ENCODE assay signal across 28 mouse cellular contexts in the genomic region with DNA sequence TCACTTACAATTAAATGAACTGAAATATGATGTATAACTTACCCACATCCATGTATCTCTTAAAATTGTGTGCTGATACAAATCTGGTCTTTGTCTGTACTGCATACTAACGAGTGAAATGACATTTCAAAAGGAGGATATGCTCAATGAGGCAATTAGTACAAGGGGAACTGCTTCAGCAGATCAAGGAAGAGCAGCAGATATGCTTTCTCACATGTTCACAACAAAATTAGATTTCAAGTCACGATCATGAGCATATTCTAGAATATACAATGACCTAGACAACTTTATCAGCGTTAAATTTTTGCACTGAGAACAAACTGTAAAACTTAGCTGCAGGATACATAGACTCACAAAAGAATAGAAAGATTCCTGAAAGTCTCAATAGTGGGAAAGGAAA. TPM values are rescaled to one million over a fixed set of nuclear protein-coding genes. Genes with fewer than 3 reads are reported as not detected.
DNase-seq lines count a peak whose midpoint lies in the region; ATAC-seq lines count a peak whose summit lies in the region.
"Had no signal": no experiment of that assay in that cellular context is flagged by ENCODE, and none has a peak within 500 bp of the region (broad histone marks: within the 10 kb centered on the region; RNA-seq: fewer than 3 reads in every experiment).

A gene (minus strand): TSS at position 101 of the 400 bp plus-strand sequence.

- H3K4me3 ChIP-seq in forebrain, embryonic 14.5 days (ENCODE audit: low read depth, low read length) = no peak within 1 kb of the TSS
- no peak within 1 kb of the TSS for H3K4me3 ChIP-seq in forebrain, embryonic 12.5 days (replicated peaks)
- H3K4me3 ChIP-seq in midbrain, embryonic 16.5 days (ENCODE audit: low read depth, low read length) = no peak within 1 kb of the TSS
- H3K4me3 ChIP-seq in midbrain, embryonic 15.5 days = no peak within 1 kb of the TSS
- H3K4me3 ChIP-seq: embryonic facial prominence, embryonic 13.5 days; embryonic facial prominence, embryonic 15.5 days; erythroblast, embryonic 14.5 days; forebrain, embryonic 10.5 days; forebrain, embryonic 13.5 days had no signal

- no peaks in the 10 kb centered on the region for H3K4me1 ChIP-seq in forebrain, embryonic 14.5 days (ENCODE audit: control insufficient read depth, insufficient read depth, low read length)
- H3K4me1 ChIP-seq in forebrain, embryonic 12.5 days = no peaks in the 10 kb centered on the region
- no peaks in the 10 kb centered on the region for H3K4me1 ChIP-seq in midbrain, embryonic 16.5 days (ENCODE audit: control insufficient read depth, insufficient read depth, low read length)
- no peaks in the 10 kb centered on the region for H3K4me1 ChIP-seq in midbrain, embryonic 15.5 days
- H3K4me1 ChIP-seq: embryonic facial prominence, embryonic 13.5 days; embryonic facial prominence, embryonic 15.5 days; forebrain, embryonic 10.5 days; forebrain, embryonic 13.5 days had no signal

- 62% methylated on average over 3 of the region's 3 CpGs for WGBS in forebrain, embryonic 14.5 days
- 66% methylated on average over 3 of the region's 3 CpGs for WGBS in forebrain, embryonic 12.5 days
- 60% methylated on average over 3 of the region's 3 CpGs for WGBS in midbrain, embryonic 16.5 days
- WGBS in midbrain, embryonic 15.5 days = 65% methylated on average over 3 of the region's 3 CpGs

- DNase-seq in forebrain, embryonic 14.5 days (ENCODE audit: low spot score) = peak; percentile 4
- no peak for DNase-seq in spleen, postnatal 36 days (ENCODE audit: low spot score in 2 of 2)
- DNase-seq: adrenal gland, adult 8-10 months; adrenal gland, postnatal 14 days; adrenal gland, postnatal 36 days; B cell, adult 2 months; cerebellum, adult 11 months; cerebellum, adult 18-20 months; cerebellum, adult 8-10 months; cerebellum, adult 9-11 months; cerebellum, postnatal 14 days; cerebellum, postnatal 36 days; embryo, embryonic 11 days had no signal

- no peaks in the 10 kb centered on the region for H3K36me3 ChIP-seq in forebrain, embryonic 14.5 days (ENCODE audit: control insufficient read depth, insufficient read depth, low read length)
- H3K36me3 ChIP-seq in forebrain, embryonic 12.5 days (replicated peaks) = no peaks in the 10 kb centered on the region
- H3K36me3 ChIP-seq in midbrain, embryonic 16.5 days (ENCODE audit: control insufficient read depth, insufficient read depth, low read length) = no peaks in the 10 kb centered on the region
- H3K36me3 ChIP-seq in midbrain, embryonic 15.5 days (replicated peaks) = no peaks in the 10 kb centered on the region
- H3K36me3 ChIP-seq: embryonic facial prominence, embryonic 13.5 days; embryonic facial prominence, embryonic 15.5 days; forebrain, embryonic 10.5 days; G1E had no signal

- no peaks in the 10 kb centered on the region for H3K27me3 ChIP-seq in forebrain, embryonic 14.5 days (replicated peaks; ENCODE audit: control insufficient read depth, insufficient read depth, low read length)
- H3K27me3 ChIP-seq in forebrain, embryonic 12.5 days = no peaks in the 10 kb centered on the region
- H3K27me3 ChIP-seq in midbrain, embryonic 16.5 days (ENCODE audit: control insufficient read depth, insufficient read depth, low read depth, low read length) = no peaks in the 10 kb centered on the region
- H3K27me3 ChIP-seq in midbrain, embryonic 15.5 days (replicated peaks) = no peaks in the 10 kb centered on the region
- H3K27me3 ChIP-seq: CH12.LX; embryonic facial prominence, embryonic 13.5 days; embryonic facial prominence, embryonic 15.5 days; forebrain, embryonic 13.5 days had no signal

- H3K4me2 ChIP-seq in forebrain, embryonic 14.5 days (ENCODE audit: low read length) = no peak within 1 kb of the TSS
- no peak within 1 kb of the TSS for H3K4me2 ChIP-seq in forebrain, embryonic 12.5 days
- H3K4me2 ChIP-seq in midbrain, embryonic 16.5 days (ENCODE audit: low read length) = no peak within 1 kb of the TSS
- no peak within 1 kb of the TSS for H3K4me2 ChIP-seq in midbrain, embryonic 15.5 days
- H3K4me2 ChIP-seq: embryonic facial prominence, embryonic 13.5 days; embryonic facial prominence, embryonic 15.5 days; forebrain, embryonic 13.5 days had no signal

- no peaks in the 10 kb centered on the region for H3K9me3 ChIP-seq in forebrain, embryonic 14.5 days (replicated peaks; ENCODE audit: control insufficient read depth, low read length)
- no peaks in the 10 kb centered on the region for H3K9me3 ChIP-seq in forebrain, embryonic 12.5 days
- no peaks in the 10 kb centered on the region for H3K9me3 ChIP-seq in midbrain, embryonic 16.5 days (replicated peaks; ENCODE audit: control insufficient read depth, low read length, poor library complexity, severe bottlenecking)
- H3K9me3 ChIP-seq in midbrain, embryonic 15.5 days = no peaks in the 10 kb centered on the region
- H3K9me3 ChIP-seq: embryonic facial prominence, embryonic 13.5 days; embryonic facial prominence, embryonic 15.5 days; forebrain, embryonic 10.5 days; forebrain, embryonic 13.5 days; G1E had no signal

- H3K27ac ChIP-seq in forebrain, embryonic 14.5 days (ENCODE audit: low read depth, low read length) = no peak within 1 kb of the TSS
- no peak within 1 kb of the TSS for H3K27ac ChIP-seq in forebrain, embryonic 12.5 days
- H3K27ac ChIP-seq in midbrain, embryonic 16.5 days (ENCODE audit: low read length) = no peak within 1 kb of the TSS
- H3K27ac ChIP-seq in midbrain, embryonic 15.5 days = no peak within 1 kb of the TSS
- H3K27ac ChIP-seq: embryonic facial prominence, embryonic 13.5 days; embryonic facial prominence, embryonic 15.5 days; forebrain, embryonic 10.5 days; forebrain, embryonic 13.5 days had no signal

- no peak for ATAC-seq in forebrain, embryonic 14.5 days
- ATAC-seq in forebrain, embryonic 12.5 days (ENCODE audit: low FRiP score) = no peak
- ATAC-seq in midbrain, embryonic 16.5 days = 0 out of 2 replicates have a peak, but pooled peaks have one; percentile 39
- ATAC-seq in midbrain, embryonic 15.5 days (replicated peaks) = no peak
- ATAC-seq: activated CD4-positive, CD25-positive, alpha-beta regulatory T cell, adult 4 months; CD4-positive, CD25-positive, alpha-beta regulatory T cell, adult 4 months; forebrain, embryonic 13.5 days; forebrain, embryonic 16.5 days; Patski had no signal

- no peak within 1 kb of the TSS for H3K9ac ChIP-seq in forebrain, embryonic 14.5 days (ENCODE audit: low read length)
- H3K9ac ChIP-seq in forebrain, embryonic 12.5 days = no peak within 1 kb of the TSS
- H3K9ac ChIP-seq in midbrain, embryonic 16.5 days (ENCODE audit: low read depth, low read length) = no peak within 1 kb of the TSS
- no peak within 1 kb of the TSS for H3K9ac ChIP-seq in midbrain, embryonic 15.5 days
- H3K9ac ChIP-seq: embryonic facial prominence, embryonic 13.5 days; embryonic facial prominence, embryonic 15.5 days; forebrain, embryonic 13.5 days had no signal

RNA-seq across cellular contexts. Expression of the gene that starts here (rescaled TPM):
- not detected in 2 replicates for polyA plus RNA-seq in forebrain, embryonic 14.5 days (2014; fragmentation: Nextera tagmentation; extraction: Ambion mirVana)
- not detected in 2 replicates for polyA plus RNA-seq in forebrain, embryonic 12.5 days (2016; fragmentation: Nextera tagmentation; extraction: Ambion mirVana)
- not detected in 2 replicates for polyA plus RNA-seq in midbrain, embryonic 16.5 days (2015; fragmentation: Nextera tagmentation; extraction: Ambion mirVana)
- polyA plus RNA-seq in midbrain, embryonic 15.5 days (2015; fragmentation: Nextera tagmentation; extraction: Ambion mirVana) = not detected in 2 replicates
- polyA plus RNA-seq: activated CD4-positive, CD25-positive, alpha-beta regulatory T cell, adult 4 months; CD4-positive, CD25-positive, alpha-beta regulatory T cell, adult 4 months; embryonic facial prominence, embryonic 11.5 days; embryonic facial prominence, embryonic 13.5 days; embryonic facial prominence, embryonic 15.5 days; forebrain, embryonic 10.5 days; forebrain, embryonic 13.5 days; forebrain, embryonic 16.5 days; G1E; Patski had no signal

Comparison
In these comparisons a context has a peak if more than half of its experiments do, and no peak if none do; other contexts are left out.
1. Peak in DNase-seq in forebrain, embryonic 14.5 days; RNA of the gene not detected or under 1 TPM.
2. Peak in ATAC-seq in midbrain, embryonic 16.5 days; RNA of the gene not detected or under 1 TPM.